Mouse (Mus musculus): ENCODE results near the gene Cd244a. TPM values are rescaled to one million over a fixed set of nuclear protein-coding genes. Genes with fewer than 3 reads are reported as not detected.

The Cd244a gene
- total RNA-seq, 1 experiment, result not detected

- no peaks in the 10 kb centered on the region for H3K9me3 ChIP-seq (ENCODE audit: control insufficient read depth, insufficient read depth, low read depth, low read length)
- H3K9ac ChIP-seq (ENCODE audit: insufficient read depth, low read depth, low read length, poor library complexity, severe bottlenecking), result no peak overlapping the region
- peak; percentile 95 for DNase-seq (ENCODE audit: low read depth, low spot score)
- TF ChIP-seq ZC3H11A (IDR thresholded peaks at IDR 0.05; ENCODE audit: borderline replicate concordance, low read depth, low read length) (peak; percentile 64; the same call in 1 of the 2 replicates), ZNF384 (IDR thresholded peaks at IDR 0.05; ENCODE audit: low read depth, low read length) (no peak)
- no peaks in the 10 kb centered on the region for H3K4me1 ChIP-seq (ENCODE audit: control insufficient read depth in 2 of 2, insufficient read depth in 2 of 2, low read length in 2 of 2, poor library complexity in 1 of 2)
- in situ Hi-C loops (cut with MboI; ENCODE audit: low sequenced_read_pairs in 2 of 2, unreplicated experiment in 2 of 2), result no loop called here
- H3K27ac ChIP-seq (ENCODE audit: insufficient read depth, low read depth, low read length, poor library complexity, severe bottlenecking), result no peak overlapping the region
- no peaks in the 10 kb centered on the region for H3K36me3 ChIP-seq (ENCODE audit: control insufficient read depth, insufficient read depth, low read length, poor library complexity, severe bottlenecking)
- H3K4me3 ChIP-seq (ENCODE audit: insufficient read depth in 1 of 2, low read depth in 1 of 2, low read length in 2 of 2, poor library complexity in 1 of 2, severe bottlenecking in 1 of 2), result no peak overlapping the region
Measured at GRCm38 (mm10) chr1:171564247-171564646, 5.3 kb downstream of the Cd244a start.

GRCm38 (mm10) chr1:171565888-171566287 is 6.9 kb downstream of the Cd244a start:
- no peak overlapping the region for H3K9ac ChIP-seq (ENCODE audit: insufficient read depth, low read depth, low read length, poor library complexity, severe bottlenecking)
- TF ChIP-seq ZNF384 (IDR thresholded peaks at IDR 0.05; ENCODE audit: low read depth, low read length) (no peak), CHD2 (IDR thresholded peaks at IDR 0.05; ENCODE audit: low read depth, low read length) (no peak)
- H3K9me3 ChIP-seq (ENCODE audit: control insufficient read depth, insufficient read depth, low read depth, low read length), result no peaks in the 10 kb centered on the region
- no peaks in the 10 kb centered on the region for H3K4me1 ChIP-seq (ENCODE audit: control insufficient read depth in 2 of 2, insufficient read depth in 2 of 2, low read length in 2 of 2, poor library complexity in 1 of 2)
- DNase-seq (ENCODE audit: low read depth, low spot score), result no peak
- no peak overlapping the region for H3K4me3 ChIP-seq (ENCODE audit: insufficient read depth in 1 of 2, low read depth in 1 of 2, low read length in 2 of 2, poor library complexity in 1 of 2, severe bottlenecking in 1 of 2)
- no peaks in the 10 kb centered on the region for H3K36me3 ChIP-seq (ENCODE audit: control insufficient read depth, insufficient read depth, low read length, poor library complexity, severe bottlenecking)
- in situ Hi-C loops (cut with MboI; ENCODE audit: low sequenced_read_pairs in 2 of 2, unreplicated experiment in 2 of 2), result loop anchor here (5.0 kb wide), 1 partner anchor 39 kb away; no protein-coding TSS in a partner anchor
- no peak overlapping the region for H3K27ac ChIP-seq (ENCODE audit: insufficient read depth, low read depth, low read length, poor library complexity, severe bottlenecking)

DNA sequence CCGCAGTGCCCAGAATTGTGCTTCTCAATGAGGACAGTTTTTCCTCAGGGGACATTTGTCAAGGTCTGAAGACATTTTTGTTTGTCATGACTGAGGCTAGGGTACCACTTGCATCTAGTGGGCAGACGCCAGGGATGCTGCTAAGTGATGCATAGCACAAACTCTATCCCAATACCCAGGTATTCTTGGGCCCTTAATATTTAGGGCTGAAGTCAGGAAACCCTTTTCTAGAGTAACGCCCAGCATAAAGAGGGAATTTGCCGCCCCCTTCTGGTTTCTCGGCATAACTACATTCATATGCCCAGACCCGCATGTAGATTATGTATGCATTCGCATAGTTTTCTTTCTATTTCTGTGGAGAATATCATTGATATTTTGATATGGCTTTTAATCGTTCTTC is 7.8 kb downstream of the Cd244a start:
- H3K9ac ChIP-seq (ENCODE audit: insufficient read depth, low read depth, low read length, poor library complexity, severe bottlenecking), result no peak overlapping the region
- H3K27ac ChIP-seq (ENCODE audit: insufficient read depth, low read depth, low read length, poor library complexity, severe bottlenecking), result no peak overlapping the region
- DNase-seq (ENCODE audit: low read depth, low spot score), result peak; percentile 83
- in situ Hi-C loops (cut with MboI; ENCODE audit: low sequenced_read_pairs in 2 of 2, unreplicated experiment in 2 of 2), result loop anchor here (5.0 kb wide), 1 partner anchor 39 kb away; no protein-coding TSS in a partner anchor
- no peaks in the 10 kb centered on the region for H3K9me3 ChIP-seq (ENCODE audit: control insufficient read depth, insufficient read depth, low read depth, low read length)
- no peak overlapping the region for H3K4me3 ChIP-seq (ENCODE audit: insufficient read depth in 1 of 2, low read depth in 1 of 2, low read length in 2 of 2, poor library complexity in 1 of 2, severe bottlenecking in 1 of 2)
- no peaks in the 10 kb centered on the region for H3K36me3 ChIP-seq (ENCODE audit: control insufficient read depth, insufficient read depth, low read length, poor library complexity, severe bottlenecking)
- H3K4me1 ChIP-seq (ENCODE audit: control insufficient read depth in 2 of 2, insufficient read depth in 2 of 2, low read length in 2 of 2, poor library complexity in 1 of 2), result no peaks in the 10 kb centered on the region
- 0 out of 2 replicates have a peak, but pooled peaks have one; percentile 35 for TF ChIP-seq ZC3H11A (IDR thresholded peaks at IDR 0.05; ENCODE audit: borderline replicate concordance, low read depth, low read length)
- no peak for TF ChIP-seq MAFK (IDR thresholded peaks at IDR 0.05; ENCODE audit: insufficient read depth, low read depth, low read length)

GRCm38 (mm10) chr1:171568436-171568835 is 9.4 kb downstream of the Cd244a start:
- H3K36me3 ChIP-seq (ENCODE audit: control insufficient read depth, insufficient read depth, low read length, poor library complexity, severe bottlenecking), result no peaks in the 10 kb centered on the region
- H3K27ac ChIP-seq (ENCODE audit: insufficient read depth, low read depth, low read length, poor library complexity, severe bottlenecking), result no peak overlapping the region
- no peak overlapping the region for H3K4me3 ChIP-seq (ENCODE audit: insufficient read depth in 1 of 2, low read depth in 1 of 2, low read length in 2 of 2, poor library complexity in 1 of 2, severe bottlenecking in 1 of 2)
- H3K9me3 ChIP-seq (ENCODE audit: control insufficient read depth, insufficient read depth, low read depth, low read length), result no peaks in the 10 kb centered on the region
- no peaks in the 10 kb centered on the region for H3K4me1 ChIP-seq (ENCODE audit: control insufficient read depth in 2 of 2, insufficient read depth in 2 of 2, low read length in 2 of 2, poor library complexity in 1 of 2)
- no peak for DNase-seq (ENCODE audit: low read depth, low spot score)
- in situ Hi-C loops (cut with MboI; ENCODE audit: low sequenced_read_pairs in 2 of 2, unreplicated experiment in 2 of 2), result loop anchor here (5.0 kb wide), 1 partner anchor 41 kb away; no protein-coding TSS in a partner anchor
- TF ChIP-seq CHD2 (IDR thresholded peaks at IDR 0.05; ENCODE audit: low read depth, low read length) (no peak), MAFK (IDR thresholded peaks at IDR 0.05; ENCODE audit: insufficient read depth, low read depth, low read length) (no peak), HCFC1 (IDR thresholded peaks at IDR 0.05; ENCODE audit: borderline replicate concordance, insufficient read depth, low read length) (no peak), ZC3H11A (IDR thresholded peaks at IDR 0.05; ENCODE audit: borderline replicate concordance, low read depth, low read length) (no peak), ZNF384 (IDR thresholded peaks at IDR 0.05; ENCODE audit: low read depth, low read length) (no peak)
- no peak overlapping the region for H3K9ac ChIP-seq (ENCODE audit: insufficient read depth, low read depth, low read length, poor library complexity, severe bottlenecking)

DNA sequence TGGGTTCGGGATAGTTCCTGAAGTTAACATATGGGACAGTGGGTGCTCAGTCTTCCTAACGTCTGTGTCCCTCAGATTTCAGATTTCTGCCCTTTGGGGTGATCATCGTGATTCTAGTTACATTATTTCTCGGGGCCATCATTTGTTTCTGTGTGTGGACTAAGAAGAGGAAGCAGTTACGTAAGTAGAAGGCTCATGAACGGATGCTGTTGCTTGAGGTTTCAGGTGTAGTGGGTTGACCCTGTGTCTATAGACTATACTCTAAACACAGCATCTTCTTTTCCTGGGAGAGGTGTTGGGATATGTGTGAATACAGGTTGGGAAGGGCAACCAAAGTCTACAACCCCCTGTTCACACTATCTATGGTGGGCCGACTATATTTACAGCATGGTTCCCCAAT is 18.2 kb downstream of the Cd244a start:
- no peak overlapping the region for H3K9ac ChIP-seq (ENCODE audit: insufficient read depth, low read depth, low read length, poor library complexity, severe bottlenecking)
- DNase-seq (ENCODE audit: low read depth, low spot score), result no peak
- no peaks in the 10 kb centered on the region for H3K4me1 ChIP-seq (ENCODE audit: control insufficient read depth in 2 of 2, insufficient read depth in 2 of 2, low read length in 2 of 2, poor library complexity in 1 of 2)
- in situ Hi-C loops (cut with MboI; ENCODE audit: low sequenced_read_pairs in 2 of 2, unreplicated experiment in 2 of 2), result no loop called here
- H3K4me3 ChIP-seq (ENCODE audit: insufficient read depth in 1 of 2, low read depth in 1 of 2, low read length in 2 of 2, poor library complexity in 1 of 2, severe bottlenecking in 1 of 2), result no peak overlapping the region
- no peaks in the 10 kb centered on the region for H3K9me3 ChIP-seq (ENCODE audit: control insufficient read depth, insufficient read depth, low read depth, low read length)
- TF ChIP-seq HCFC1 (IDR thresholded peaks at IDR 0.05; ENCODE audit: borderline replicate concordance, insufficient read depth, low read length) (no peak), CHD2 (IDR thresholded peaks at IDR 0.05; ENCODE audit: low read depth, low read length) (no peak), MAFK (IDR thresholded peaks at IDR 0.05; ENCODE audit: insufficient read depth, low read depth, low read length) (no peak), ZNF384 (IDR thresholded peaks at IDR 0.05; ENCODE audit: low read depth, low read length) (no peak), ZC3H11A (IDR thresholded peaks at IDR 0.05; ENCODE audit: borderline replicate concordance, low read depth, low read length) (no peak)
- no peaks in the 10 kb centered on the region for H3K36me3 ChIP-seq (ENCODE audit: control insufficient read depth, insufficient read depth, low read length, poor library complexity, severe bottlenecking)
- H3K27ac ChIP-seq (ENCODE audit: insufficient read depth, low read depth, low read length, poor library complexity, severe bottlenecking), result no peak overlapping the region
